Mouse (Mus musculus) megakaryocyte, embryonic 14.5 days (primary cell): ENCODE data around the gene Mms22l. TPM values are rescaled to one million over a fixed set of nuclear protein-coding genes. Genes with fewer than 3 reads are reported as not detected.
"Not testable (repeated sequence)": the region's sequence is repeated elsewhere in the genome, so short reads cannot be mapped to it uniquely, and the experiment has no call there.

Experiments
- H3K27me3 ChIP-seq: replicated peaks from 2 replicates; pipeline ENCODE3; 2012; ENCODE audit warnings: inconsistent platforms
- H3K36me3 ChIP-seq: replicated peaks from 2 replicates; pipeline ENCODE3; 2012; ENCODE audit warnings: low read length, inconsistent platforms, mixed read lengths
- H3K4me1 ChIP-seq: 2 replicates; pipeline ENCODE4 v1.6.1; 2012; ENCODE audit warnings: inconsistent platforms
- H3K4me3 ChIP-seq: replicated peaks from 2 replicates; pipeline ENCODE3; 2012; ENCODE audit warnings: moderate library complexity, mild to moderate bottlenecking, inconsistent platforms
- H3K9me3 ChIP-seq: 2 replicates; pipeline ENCODE4 v1.6.1; 2012; ENCODE audit warnings: inconsistent platforms
- FLI1 ChIP-seq: IDR thresholded peaks from 2 replicates; pipeline ENCODE4 v1.6.1; 2012; ENCODE audit warnings: low read length, inconsistent platforms, mixed read lengths
- GATA1 ChIP-seq: IDR thresholded peaks from 3 replicates; pipeline ENCODE4 v1.6.1; 2012; ENCODE audit warnings: mixed read lengths, low read length, inconsistent platforms, borderline replicate concordance
- polyA plus RNA-seq: library from polyadenylated mRNA; stranded (reverse); fragments of >175 nt; gene quantifications from 2 replicates; pipeline ENCODE4 v1.2.3, GENCODE M21; 2012; ENCODE audit warnings: low replicate concordance; ENCODE audit not compliant: insufficient read depth

The Mms22l gene
- 6.9 and 36.4 TPM in 2 replicates for polyA plus RNA-seq

DNA sequence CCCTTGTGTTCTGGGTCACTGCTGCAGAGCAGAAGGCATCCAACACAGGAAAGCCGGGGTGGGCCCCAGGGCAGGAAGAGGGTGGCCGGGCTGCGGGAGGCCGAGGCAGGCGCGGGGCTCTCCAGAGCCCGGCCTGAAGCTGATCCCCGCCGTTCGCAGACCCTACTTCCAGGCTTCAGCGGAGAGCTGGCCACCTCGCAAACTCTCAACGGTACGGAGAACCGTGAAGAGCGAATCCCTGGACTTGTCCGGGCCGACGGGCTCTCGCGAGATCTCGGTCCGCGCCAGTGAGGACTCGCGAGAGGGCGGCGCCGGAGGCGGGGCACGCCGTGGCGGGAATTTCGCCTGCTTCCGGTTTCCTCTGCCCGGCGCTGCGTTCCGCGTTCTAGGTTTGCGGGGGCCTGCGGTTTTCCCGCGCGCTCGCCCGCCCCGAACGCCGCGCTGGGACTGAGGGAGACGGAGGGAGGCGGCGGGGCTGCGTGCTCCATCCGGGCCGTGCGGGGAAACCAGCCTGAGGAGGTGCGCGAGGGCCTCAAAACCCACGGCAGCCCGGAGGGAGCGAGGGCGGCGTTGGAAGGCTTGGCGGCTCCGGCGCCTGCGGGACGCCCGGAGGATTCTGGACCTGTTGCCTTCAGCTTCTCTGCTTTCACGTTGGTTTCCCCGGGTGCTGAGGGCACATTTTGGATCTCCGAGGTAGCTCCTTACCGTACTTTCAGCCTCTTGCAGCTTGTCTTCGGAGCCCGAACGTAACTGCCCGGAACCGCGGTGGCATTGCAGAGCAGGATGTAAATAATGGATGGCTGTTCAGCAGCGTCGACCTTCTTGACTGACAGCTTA, at the start of gene Mms22l:
Gene Mms22l, plus strand, starts transcription at position 336 of the 837 bp plus-strand sequence.
- peaks cover 19% of the 10 kb centered on the region for H3K36me3 ChIP-seq
- H3K9me3 ChIP-seq: peaks cover 2% of the 10 kb centered on the region; the same call in 1 of the 2 replicates
- TF ChIP-seq FLI1 (peak; percentile 95; the same call in 1 of the 2 replicates), GATA1 (no peak)
- H3K4me1 ChIP-seq: peaks cover 17% of the 10 kb centered on the region
- peak within 1 kb of the TSS; percentile 95 for H3K4me3 ChIP-seq
- no peaks in the 10 kb centered on the region for H3K27me3 ChIP-seq

DNA sequence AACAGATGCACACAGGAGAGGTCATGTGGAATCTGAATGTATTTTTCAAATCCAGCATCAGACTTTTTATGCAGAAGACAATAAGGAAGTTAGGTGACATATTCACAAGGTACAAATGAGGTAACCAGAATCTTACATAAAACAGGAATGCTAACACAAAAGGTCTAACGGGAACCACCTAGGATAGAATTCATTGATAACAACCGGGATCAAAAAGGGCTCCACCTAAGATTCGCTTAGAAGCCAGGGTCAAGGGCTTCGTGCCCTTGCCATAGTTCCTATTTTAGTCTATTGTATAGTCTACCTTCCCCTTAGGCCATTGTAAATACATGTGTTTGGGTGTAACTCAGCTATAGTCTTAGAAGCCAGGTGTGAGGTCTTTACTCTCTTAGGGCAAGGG, 12.2 kb upstream of the Mms22l start:
- H3K27me3 ChIP-seq, H3K4me1 ChIP-seq, H3K9me3 ChIP-seq, H3K4me3 ChIP-seq, H3K36me3 ChIP-seq: not testable (repeated sequence)

DNA sequence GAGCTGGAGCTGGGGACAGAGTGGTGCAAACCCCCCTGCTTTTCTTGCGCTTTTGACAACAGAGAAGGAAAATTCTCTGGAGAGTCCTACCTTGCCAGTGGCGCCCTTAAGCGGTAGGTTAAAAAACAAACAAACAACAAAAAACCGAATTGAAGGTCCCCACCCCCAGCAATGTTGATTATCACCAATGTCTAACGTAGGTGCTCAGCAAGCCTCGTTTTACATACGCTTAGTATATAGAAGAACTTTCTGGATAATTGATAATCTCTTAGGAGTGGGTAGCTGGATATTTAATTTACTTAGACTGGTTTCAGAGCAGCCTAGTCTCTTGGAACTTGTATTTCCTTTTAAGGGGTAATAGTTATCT, 685 bp downstream of the Mms22l start:
- peaks cover 17% of the 10 kb centered on the region for H3K4me1 ChIP-seq
- H3K4me3 ChIP-seq: peak overlapping the region; percentile 95
- H3K27me3 ChIP-seq: no peaks in the 10 kb centered on the region
- peaks cover 22% of the 10 kb centered on the region for H3K36me3 ChIP-seq
- no peaks in the 10 kb centered on the region for H3K9me3 ChIP-seq
- TF ChIP-seq FLI1: no peak
- TF ChIP-seq GATA1: no peak

DNA sequence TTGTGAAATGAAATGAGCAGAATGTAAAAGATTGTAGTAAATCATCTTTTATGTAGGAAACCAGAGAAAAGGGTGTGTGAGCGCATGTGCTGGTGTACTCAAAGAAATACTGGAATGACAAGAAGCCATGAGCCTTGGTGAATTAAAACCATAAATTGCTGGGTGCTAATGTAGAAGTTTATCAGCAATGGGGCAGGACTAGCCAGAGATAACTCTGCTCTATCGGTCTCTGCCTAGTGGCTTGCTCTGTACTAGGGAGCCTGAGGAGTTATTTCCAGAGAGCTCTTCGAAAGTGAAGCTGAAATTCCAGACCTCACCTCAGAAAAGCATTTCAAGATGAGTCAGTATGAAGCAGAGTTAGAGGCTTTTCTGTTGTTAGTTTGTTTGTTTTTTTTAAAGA, 12.9 kb downstream of the Mms22l start:
- Histone ChIP-seq H3K27me3 (no peaks in the 10 kb centered on the region), H3K4me3 (no peak overlapping the region), H3K4me1 (peaks cover 23% of the 10 kb centered on the region), H3K9me3 (no peaks in the 10 kb centered on the region), H3K36me3 (peaks cover 70% of the 10 kb centered on the region)
- TF ChIP-seq GATA1 (no peak), FLI1 (no peak)

DNA sequence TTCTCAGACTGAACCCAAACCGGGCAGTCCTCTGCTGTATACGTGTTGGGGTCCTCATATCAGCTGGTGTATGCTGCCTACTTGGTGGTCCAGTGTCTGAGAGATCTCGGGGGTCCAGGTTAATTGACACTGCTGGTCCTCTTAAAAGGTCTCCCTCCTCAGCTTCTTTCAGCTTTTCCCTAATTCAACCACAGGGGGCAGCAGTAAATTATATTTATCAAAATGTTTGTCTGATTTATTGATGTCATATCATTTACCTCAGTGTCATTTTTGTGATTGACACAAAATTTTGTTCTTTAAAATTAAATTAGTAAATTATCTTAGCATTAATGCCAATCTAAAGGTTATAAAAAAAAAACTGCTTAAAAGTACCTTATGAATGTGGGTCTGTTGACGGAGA, 40.7 kb downstream of the Mms22l start:
- Histone ChIP-seq H3K36me3 (peaks cover 57% of the 10 kb centered on the region), H3K9me3 (no peaks in the 10 kb centered on the region), H3K4me3 (no peak overlapping the region), H3K27me3 (no peaks in the 10 kb centered on the region), H3K4me1 (no peaks in the 10 kb centered on the region)
- TF ChIP-seq FLI1: no peak
- no peak for TF ChIP-seq GATA1

DNA sequence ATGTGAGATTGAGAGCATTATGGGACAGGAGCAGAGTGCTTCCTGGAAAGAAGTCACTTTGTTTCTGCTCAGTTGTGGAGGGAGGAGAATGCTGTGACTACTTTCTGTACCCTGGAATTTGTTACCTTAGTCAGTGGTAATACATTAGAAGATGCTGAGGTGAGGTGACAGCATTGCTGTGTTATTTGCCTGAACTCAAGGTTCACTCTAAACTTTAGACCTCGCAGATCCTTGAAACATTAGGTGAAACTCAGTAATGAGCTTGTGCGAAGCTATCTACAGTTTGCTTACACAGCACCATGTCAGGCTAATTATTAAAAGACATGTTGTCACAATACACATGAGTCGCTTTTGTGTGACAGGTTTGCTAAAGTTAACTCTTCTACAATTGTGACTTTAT, 47.2 kb downstream of the Mms22l start:
- Histone ChIP-seq H3K4me1 (peaks cover 13% of the 10 kb centered on the region), H3K4me3 (no peak overlapping the region), H3K9me3 (no peaks in the 10 kb centered on the region), H3K36me3 (peaks cover 13% of the 10 kb centered on the region), H3K27me3 (no peaks in the 10 kb centered on the region)
- TF ChIP-seq FLI1 (no peak), GATA1 (no peak)

DNA sequence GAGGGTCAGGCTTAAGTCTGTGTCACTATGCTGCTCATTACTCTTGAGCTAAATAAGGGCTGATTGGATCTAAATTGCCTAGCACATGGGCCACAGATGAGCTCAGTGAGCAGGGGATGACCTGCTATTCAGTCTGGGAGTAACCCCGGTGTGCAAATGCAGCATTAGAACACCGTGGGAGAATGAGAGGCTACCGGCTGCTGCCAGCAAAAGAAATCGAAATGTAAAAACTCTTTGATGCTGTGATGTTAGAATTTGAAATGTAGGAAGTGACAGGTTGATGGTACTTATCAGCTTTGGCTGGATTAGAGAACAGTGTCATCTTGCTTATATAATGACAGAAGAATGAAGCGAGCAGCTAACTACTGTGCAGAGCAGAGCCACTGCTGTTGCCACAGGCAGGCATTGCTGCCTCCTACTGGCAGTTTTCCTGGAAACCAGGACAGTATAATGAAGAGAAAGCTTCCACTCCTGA, 48.5 kb downstream of the Mms22l start:
- no peaks in the 10 kb centered on the region for H3K27me3 ChIP-seq
- H3K4me1 ChIP-seq: peaks cover 15% of the 10 kb centered on the region
- no peak for TF ChIP-seq GATA1
- no peak for TF ChIP-seq FLI1
- peaks cover 10% of the 10 kb centered on the region for H3K36me3 ChIP-seq
- no peaks in the 10 kb centered on the region for H3K9me3 ChIP-seq
- H3K4me3 ChIP-seq: no peak overlapping the region

DNA sequence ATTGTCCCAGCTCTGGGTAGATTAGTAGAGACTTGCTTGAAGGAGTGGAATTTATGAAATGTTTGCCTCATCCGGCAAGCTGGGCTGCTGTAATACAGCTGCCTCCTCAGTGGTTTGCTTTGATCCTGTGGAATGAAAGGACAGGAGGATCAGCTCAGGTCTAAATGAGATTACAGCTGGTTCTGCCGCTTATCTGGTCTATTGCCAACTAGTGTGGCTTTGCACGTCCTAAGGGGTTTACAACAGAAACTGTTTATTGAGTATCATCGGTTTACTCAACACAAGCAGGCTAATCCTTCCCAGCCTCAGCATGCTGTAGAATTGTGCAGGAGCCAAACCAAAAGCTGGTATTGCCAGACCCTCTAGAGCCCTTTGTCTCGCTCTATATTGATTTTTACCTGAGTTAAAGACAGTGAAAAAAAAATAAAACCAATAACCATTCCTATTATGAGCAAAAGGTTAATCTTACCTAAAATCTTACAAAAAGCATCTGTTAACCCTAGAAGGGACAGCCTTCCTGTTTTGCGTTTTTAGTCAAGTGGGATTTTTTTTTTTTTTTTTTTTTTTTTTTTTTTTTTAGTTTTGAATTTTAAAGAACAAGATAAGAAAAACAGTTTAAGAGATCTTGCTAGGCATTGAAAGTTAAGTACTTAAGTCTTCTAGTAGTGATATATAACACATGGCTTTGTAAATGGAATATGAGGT, 60.0 kb downstream of the Mms22l start:
- H3K9me3 ChIP-seq: no peaks in the 10 kb centered on the region
- TF ChIP-seq FLI1: no peak
- TF ChIP-seq GATA1: no peak
- no peaks in the 10 kb centered on the region for H3K27me3 ChIP-seq
- H3K4me1 ChIP-seq: peaks cover 21% of the 10 kb centered on the region
- peaks cover 13% of the 10 kb centered on the region for H3K36me3 ChIP-seq
- no peak overlapping the region for H3K4me3 ChIP-seq

DNA sequence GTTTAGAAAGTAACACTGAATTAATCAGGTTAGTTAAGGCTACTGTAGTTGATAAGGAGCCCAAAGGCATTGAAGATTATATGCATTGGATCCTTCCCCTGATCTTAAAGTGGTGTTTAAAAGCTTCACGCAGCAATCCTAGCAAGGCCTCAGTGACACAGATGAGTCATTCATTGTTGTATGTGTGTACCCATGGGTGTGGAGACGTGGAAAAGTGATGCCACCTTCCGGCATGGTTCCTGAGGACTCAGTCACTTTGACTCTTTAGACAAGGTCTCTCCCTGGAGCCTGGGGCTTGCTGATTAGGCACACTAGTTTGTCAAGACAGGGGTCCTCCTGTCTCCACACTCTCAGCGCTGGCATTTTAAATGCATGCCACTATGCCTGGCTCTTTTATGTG, 60.9 kb downstream of the Mms22l start:
- no peaks in the 10 kb centered on the region for H3K9me3 ChIP-seq
- TF ChIP-seq FLI1 (no peak), GATA1 (no peak)
- no peaks in the 10 kb centered on the region for H3K27me3 ChIP-seq
- no peak overlapping the region for H3K4me3 ChIP-seq
- H3K4me1 ChIP-seq: peaks cover 16% of the 10 kb centered on the region; the same call in 1 of the 2 replicates
- H3K36me3 ChIP-seq: peaks cover 8% of the 10 kb centered on the region

DNA sequence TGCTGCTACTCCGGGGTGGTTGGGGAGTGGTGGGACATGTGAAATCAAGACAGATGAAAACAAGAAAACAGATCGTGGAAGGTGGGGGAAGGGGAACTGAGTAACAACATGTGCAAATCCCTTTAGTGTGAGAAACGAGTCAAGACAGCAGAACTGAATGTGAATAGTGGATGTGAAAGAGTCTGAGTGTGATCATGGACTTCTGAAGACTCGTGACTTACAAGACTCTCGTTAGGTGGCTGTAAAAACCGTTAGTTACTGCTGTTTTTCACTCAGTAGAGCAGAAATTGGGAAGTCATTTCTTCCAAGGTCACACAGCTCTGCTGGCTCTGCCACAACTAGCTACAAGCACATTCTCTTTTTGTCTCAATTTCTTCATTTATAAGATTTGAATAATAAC, 71.8 kb downstream of the Mms22l start:
- Histone ChIP-seq H3K36me3 (peaks cover 18% of the 10 kb centered on the region), H3K27me3 (no peaks in the 10 kb centered on the region), H3K4me1 (peaks cover 10% of the 10 kb centered on the region), H3K4me3 (no peak overlapping the region), H3K9me3 (no peaks in the 10 kb centered on the region)
- TF ChIP-seq GATA1 (no peak), FLI1 (no peak)
